Mouse (Mus musculus) adrenal gland, postnatal 4 days (tissue): ENCODE measurements around the gene Trdmt1. TPM values are rescaled to one million over a fixed set of nuclear protein-coding genes. Genes with fewer than 3 reads are reported as not detected.
"Not testable (repeated sequence)": the region's sequence is repeated elsewhere in the genome, so short reads cannot be mapped to it uniquely, and the experiment has no call there.

Experiments
- DNase-seq, 2 experiments: peaks; one replicate each; pipeline ENCODE4 v3.0.0; 2021 to 2022; ENCODE audit warnings: low spot score in 2 of 2, mixed read lengths in 2 of 2
- long read RNA-seq, 2 experiments: library from polyadenylated mRNA; stranded (forward); transcript quantifications; one replicate each; pipeline ENCODE4 v2.0.0; 2021
- total RNA-seq, 2 experiments: library from RNA; stranded (reverse); gene quantifications; 2 replicates each; pipeline ENCODE4 v1.2.3; 2021

The Trdmt1 gene
- 1 to 10 TPM; 7.8 to 9.4 TPM for total RNA-seq
- long read RNA-seq, experiment 1, partial matches to known transcripts = 1 of 3 reads
- long read RNA-seq, experiment 1, other reads (novel, unspliced or antisense) = 0 of 3 reads
- long read RNA-seq, experiment 2, partial matches to known transcripts = 0 of 4 reads
- long read RNA-seq, experiment 2, other reads (novel, unspliced or antisense) = 1 of 4 reads

- DNase-seq = peak; percentile 70 to 77
Measured at GRCm38 (mm10) chr2:13544193-13544824, at the start of gene Trdmt1. TSS of gene Trdmt1 (minus strand) at chr2:13544668.

- no peak for DNase-seq
Measured at GRCm38 (mm10) chr2:13593328-13593727, 48.9 kb upstream of the Trdmt1 start.

- not testable (repeated sequence) for DNase-seq
Measured at GRCm38 (mm10) chr2:13583746-13584145, 39.3 kb upstream of the Trdmt1 start.

GRCm38 (mm10) chr2:13582184-13582583, 37.7 kb upstream of the Trdmt1 start:
- DNase-seq = no peak

GRCm38 (mm10) chr2:13579991-13580390, 35.5 kb upstream of the Trdmt1 start:
- no peak for DNase-seq

GRCm38 (mm10) chr2:13579315-13579714, 34.8 kb upstream of the Trdmt1 start:
- no peak for DNase-seq

- no peak for DNase-seq
Measured at GRCm38 (mm10) chr2:13578473-13579152, 34.1 kb upstream of the Trdmt1 start.

GRCm38 (mm10) chr2:13577399-13577798, 32.9 kb upstream of the Trdmt1 start:
- no peak for DNase-seq

GRCm38 (mm10) chr2:13575926-13576325, 31.5 kb upstream of the Trdmt1 start:
- DNase-seq = no peak

GRCm38 (mm10) chr2:13575287-13575801, 30.9 kb upstream of the Trdmt1 start:
- peak; percentile 52 to 61 for DNase-seq

- no peak for DNase-seq
Measured at GRCm38 (mm10) chr2:13574801-13575150, 30.3 kb upstream of the Trdmt1 start.

- peak; percentile 32 to 56 for DNase-seq
Measured at GRCm38 (mm10) chr2:13574066-13574800, 29.8 kb upstream of the Trdmt1 start.

- peak; percentile 57 to 79 for DNase-seq
Measured at GRCm38 (mm10) chr2:13573408-13574065, 29.1 kb upstream of the Trdmt1 start, which contains the start of gene Vim. TSS of gene Vim (plus strand) at chr2:13573927.

- no peak for DNase-seq
Measured at GRCm38 (mm10) chr2:13572647-13573407, 28.4 kb upstream of the Trdmt1 start.

GRCm38 (mm10) chr2:13572101-13572553, 27.7 kb upstream of the Trdmt1 start:
- DNase-seq = no peak

GRCm38 (mm10) chr2:13570122-13570521, 25.7 kb upstream of the Trdmt1 start:
- DNase-seq = no peak

GRCm38 (mm10) chr2:13560396-13560795, 15.9 kb upstream of the Trdmt1 start:
- no peak for DNase-seq

- no peak for DNase-seq
Measured at GRCm38 (mm10) chr2:13559729-13560128, 15.3 kb upstream of the Trdmt1 start.

GRCm38 (mm10) chr2:13559303-13559702, 14.8 kb upstream of the Trdmt1 start:
- DNase-seq = no peak

- no peak for DNase-seq
Measured at GRCm38 (mm10) chr2:13558607-13559262, 14.3 kb upstream of the Trdmt1 start.
